Mouse (Mus musculus) hindbrain, embryonic 11.5 days (tissue): ENCODE results near the gene Eef2. TPM values are rescaled to one million over a fixed set of nuclear protein-coding genes. Genes with fewer than 3 reads are reported as not detected.

Source experiments
- ATAC-seq: fragments of 200-750 bp; cut with Nextera tagmentation; 2 replicates; pipeline ENCODE4 v1.8.0; 2017; ENCODE audit warnings: mild to moderate bottlenecking, moderate TSS enrichment, moderate library complexity; ENCODE audit not compliant: low FRiP score
- DNase-seq: peaks from one replicate; pipeline ENCODE4 v3.0.0-alpha.2; 2015; ENCODE audit warnings: low spot score
- H3K27ac ChIP-seq: fragments of 300-500 bp; sonication (generic); 2 replicates; pipeline ENCODE4 v1.5.1; 2014; ENCODE audit warnings: mild to moderate bottlenecking, low read depth, low read length
- H3K27me3 ChIP-seq: fragments of 300-500 bp; sonication (generic); 2 replicates; pipeline ENCODE4 v1.6.1; 2014; ENCODE audit warnings: mild to moderate bottlenecking, low read length, moderate library complexity, mixed read lengths; ENCODE audit not compliant: control insufficient read depth, insufficient read depth
- H3K36me3 ChIP-seq: fragments of 300-500 bp; sonication (generic); 2 replicates; pipeline ENCODE4 v1.6.1; 2014; ENCODE audit warnings: mild to moderate bottlenecking, low read length, moderate library complexity, mixed read lengths; ENCODE audit not compliant: control insufficient read depth, insufficient read depth
- H3K4me1 ChIP-seq: fragments of 300-500 bp; sonication (generic); replicated peaks from 2 replicates; pipeline ENCODE4 v1.6.1; 2014; ENCODE audit warnings: low read length, mixed read lengths; ENCODE audit not compliant: control insufficient read depth, insufficient read depth
- H3K4me2 ChIP-seq: fragments of 300-500 bp; sonication (generic); replicated peaks from 2 replicates; pipeline ENCODE4 v1.6.1; 2014; ENCODE audit warnings: mild to moderate bottlenecking, low read depth, low read length
- H3K4me3 ChIP-seq: fragments of 300-500 bp; sonication (generic); 2 replicates; pipeline ENCODE4 v1.5.1; 2014; ENCODE audit warnings: low read depth, low read length
- H3K9ac ChIP-seq: fragments of 300-500 bp; sonication (generic); 2 replicates; pipeline ENCODE4 v1.6.1; 2014; ENCODE audit warnings: low read depth, low read length
- H3K9me3 ChIP-seq: fragments of 300-500 bp; sonication (generic); 2 replicates; pipeline ENCODE4 v1.6.1; 2016; ENCODE audit warnings: low read length; ENCODE audit not compliant: control insufficient read depth
- WGBS: fragments of 180-500 bp; shearing (Covaris S2); extraction: QIAGEN DNeasy Blood & Tissue Kit; methylation state at CpG from one replicate; pipeline ENCODE4 v1.1.7; 2014; 5-methylcytosine and 5-hydroxymethylcytosine counted together
- polyA plus RNA-seq: library from polyadenylated mRNA; unstranded; fragments of >200 nt; fragmentation: Nextera tagmentation; extraction: Ambion mirVana; gene quantifications from 2 replicates; pipeline ENCODE4 v1.2.1, GENCODE M21; 2014

Gene Eef2
- polyA plus RNA-seq, 1 experiment from 2014 or later, result 380 TPM

DNA sequence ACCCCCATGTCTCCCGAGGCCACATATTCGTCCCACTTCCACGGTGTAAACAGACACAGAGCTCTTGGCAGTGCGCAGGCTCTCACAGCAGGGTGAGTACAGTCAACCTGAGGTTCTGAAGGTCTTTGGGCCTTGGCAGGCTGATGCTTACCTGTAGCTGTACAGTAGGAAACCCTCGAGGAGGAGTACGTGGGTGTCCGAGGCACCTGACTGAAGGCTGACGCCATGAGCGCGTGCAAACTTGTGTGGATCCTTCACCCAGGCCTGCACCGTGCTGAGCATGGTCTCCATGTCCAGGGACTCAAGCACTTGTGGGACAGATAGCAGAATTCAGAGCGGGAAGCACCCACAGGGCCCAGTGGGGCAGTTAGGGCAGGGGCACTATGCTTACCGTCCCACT lies 23.7 kb downstream of the Eef2 start:
- Histone ChIP-seq H3K4me3 (no peak overlapping the region), H3K27ac (no peak overlapping the region), H3K27me3 (peaks cover 16% of the 10 kb centered on the region), H3K4me2 (no peak overlapping the region), H3K4me1 (0 out of 2 replicates have a peak, but pooled peaks cover 2% of the 10 kb centered on the region), H3K36me3 (no peaks in the 10 kb centered on the region), H3K9ac (no peak overlapping the region), H3K9me3 (no peaks in the 10 kb centered on the region)
- 85% methylated on average over 13 of the region's 13 CpGs for WGBS
- ATAC-seq, result no peak
- no peak for DNase-seq

DNA sequence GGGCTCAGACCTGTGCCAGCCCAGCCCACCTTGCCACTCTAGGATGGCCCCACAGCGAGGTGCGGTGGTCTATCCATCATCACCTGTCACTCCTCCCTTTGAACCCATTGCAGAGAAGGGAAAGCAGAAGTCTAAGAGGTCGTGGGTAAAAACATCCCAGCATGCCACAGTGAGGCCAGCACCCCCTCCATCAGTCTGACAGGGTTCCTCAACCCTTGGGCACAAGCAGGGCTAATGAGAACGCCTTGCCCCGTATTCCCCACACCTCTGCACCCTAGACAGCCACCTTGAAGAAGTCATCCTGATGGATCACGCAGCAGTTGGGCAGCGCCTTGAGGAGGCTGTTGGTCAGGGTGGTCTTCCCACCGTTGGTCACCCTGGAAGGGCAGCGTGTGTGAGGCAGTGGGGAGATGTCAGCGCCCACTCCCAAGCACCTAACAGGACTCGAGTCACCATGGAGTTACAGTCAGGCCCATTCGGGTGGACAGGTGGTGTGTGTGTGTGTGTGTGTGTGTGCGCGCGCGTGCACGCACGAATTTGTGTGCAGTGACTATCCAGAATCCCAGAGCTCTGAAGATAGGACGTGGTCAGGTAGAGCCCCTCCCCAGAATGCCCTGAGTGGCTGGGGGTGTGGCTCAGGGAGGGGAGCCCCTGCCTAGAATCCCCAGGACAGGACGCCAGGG lies 24.3 kb downstream of the Eef2 start:
- peaks cover 10% of the 10 kb centered on the region for H3K27me3 ChIP-seq
- DNase-seq (no peak), ATAC-seq (no peak)
- no peak overlapping the region for H3K4me2 ChIP-seq
- no peak overlapping the region for H3K9ac ChIP-seq
- no peak overlapping the region for H3K27ac ChIP-seq
- no peak overlapping the region for H3K4me3 ChIP-seq
- no peaks in the 10 kb centered on the region for H3K9me3 ChIP-seq
- H3K36me3 ChIP-seq, result no peaks in the 10 kb centered on the region
- WGBS, result 76% methylated on average over 20 of the region's 20 CpGs
- H3K4me1 ChIP-seq, result 0 out of 2 replicates have a peak, but pooled peaks cover 2% of the 10 kb centered on the region

- no peak within 1 kb of the TSS for H3K9ac ChIP-seq
- 61% methylated on average over 13 of the region's 13 CpGs for whole genome bisulfite sequencing
- H3K4me1 ChIP-seq, result 0 out of 2 replicates have a peak, but pooled peaks cover 2% of the 10 kb centered on the region
- H3K9me3 ChIP-seq, result no peaks in the 10 kb centered on the region
- H3K4me3 ChIP-seq, result no peak within 1 kb of the TSS
- H3K4me2 ChIP-seq, result no peak within 1 kb of the TSS
- no peak for DNase-seq
- no peaks in the 10 kb centered on the region for H3K36me3 ChIP-seq
- no peak for ATAC-seq
- H3K27me3 ChIP-seq, result no peaks in the 10 kb centered on the region; the same call in 1 of the 2 replicates
- H3K27ac ChIP-seq, result no peak within 1 kb of the TSS
Observed at GRCm38 (mm10) chr10:81201807-81202758, 25.7 kb downstream of the Eef2 start, which contains the start of gene Nmrk2. Gene Nmrk2, minus strand, starts transcription at chr10:81202051.

GRCm38 (mm10) chr10:81202978-81203720 lies 26.7 kb downstream of the Eef2 start:
- Histone ChIP-seq H3K36me3 (no peaks in the 10 kb centered on the region), H3K9ac (no peak overlapping the region), H3K4me2 (no peak overlapping the region), H3K27ac (no peak overlapping the region), H3K4me1 (0 out of 2 replicates have a peak, but pooled peaks cover 2% of the 10 kb centered on the region), H3K9me3 (no peaks in the 10 kb centered on the region), H3K27me3 (no peaks in the 10 kb centered on the region; the same call in 1 of the 2 replicates), H3K4me3 (no peak overlapping the region)
- WGBS, result 66% methylated on average over 8 of the region's 8 CpGs
- no peak for DNase-seq
- peak; percentile 34; the same call in 1 of the 2 replicates for ATAC-seq

GRCm38 (mm10) chr10:81204137-81204536 lies 27.7 kb downstream of the Eef2 start:
- ATAC-seq, result no peak
- Histone ChIP-seq H3K36me3 (no peaks in the 10 kb centered on the region; the same call in 1 of the 2 replicates), H3K4me2 (no peak overlapping the region), H3K9me3 (no peaks in the 10 kb centered on the region), H3K9ac (no peak overlapping the region), H3K27me3 (no peaks in the 10 kb centered on the region; the same call in 1 of the 2 replicates), H3K4me1 (0 out of 2 replicates have a peak, but pooled peaks cover 2% of the 10 kb centered on the region), H3K4me3 (no peak overlapping the region), H3K27ac (no peak overlapping the region)
- no peak for DNase-seq
- WGBS, result 71% methylated on average over 4 of the region's 4 CpGs

- 100% methylated on average over 5 of the region's 5 CpGs for WGBS
Observed at GRCm38 (mm10) chr10:81210154-81210553, 33.7 kb downstream of the Eef2 start.

GRCm38 (mm10) chr10:81216260-81216659 lies 39.8 kb downstream of the Eef2 start:
- Histone ChIP-seq H3K4me2 (no peak overlapping the region), H3K9me3 (no peaks in the 10 kb centered on the region), H3K4me1 (no peaks in the 10 kb centered on the region), H3K27me3 (no peaks in the 10 kb centered on the region), H3K9ac (no peak overlapping the region), H3K36me3 (peaks cover 12% of the 10 kb centered on the region), H3K27ac (no peak overlapping the region), H3K4me3 (no peak overlapping the region)
- ATAC-seq, result no peak
- WGBS, result 93% methylated on average over 6 of the region's 6 CpGs
- DNase-seq, result no peak

More at GRCm38 (mm10) chr10:81210154-81210553, 33.7 kb downstream of the Eef2 start:
- H3K36me3 ChIP-seq, result peaks cover 16% of the 10 kb centered on the region
- no peaks in the 10 kb centered on the region for H3K4me1 ChIP-seq
- DNase-seq (no peak), ATAC-seq (no peak)
- H3K9me3 ChIP-seq, result no peaks in the 10 kb centered on the region
- no peak overlapping the region for H3K4me2 ChIP-seq
- H3K27me3 ChIP-seq, result no peaks in the 10 kb centered on the region
- H3K27ac ChIP-seq, result no peak overlapping the region
- H3K9ac ChIP-seq, result no peak overlapping the region
- H3K4me3 ChIP-seq, result no peak overlapping the region

DNA sequence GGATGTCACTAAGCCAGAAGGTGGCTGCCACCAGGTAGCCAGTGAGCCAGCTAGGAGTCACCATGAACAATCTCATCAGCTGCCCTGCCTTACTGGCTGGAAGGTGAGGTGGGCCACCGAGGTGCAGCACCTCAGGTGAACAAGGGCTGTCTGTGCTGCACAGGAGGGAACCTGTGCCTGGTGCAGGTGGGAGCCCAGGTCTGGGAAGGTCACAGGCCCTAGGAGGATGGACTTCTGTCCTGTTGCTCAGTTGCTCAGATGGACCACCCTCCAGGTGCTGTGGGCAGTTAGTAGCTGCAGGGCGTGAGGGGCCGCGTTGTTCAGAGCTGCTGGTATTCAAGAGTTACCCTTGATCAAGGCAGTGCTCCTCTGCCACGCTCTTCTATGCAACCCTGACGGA lies 40.4 kb downstream of the Eef2 start:
- no peaks in the 10 kb centered on the region for H3K4me1 ChIP-seq
- peaks cover 9% of the 10 kb centered on the region for H3K36me3 ChIP-seq
- H3K4me2 ChIP-seq, result no peak overlapping the region
- no peak overlapping the region for H3K27ac ChIP-seq
- ATAC-seq (no peak), DNase-seq (no peak)
- H3K9ac ChIP-seq, result no peak overlapping the region
- H3K4me3 ChIP-seq, result no peak overlapping the region
- no peaks in the 10 kb centered on the region for H3K27me3 ChIP-seq
- 90% methylated on average over 6 of the region's 6 CpGs for WGBS
- no peaks in the 10 kb centered on the region for H3K9me3 ChIP-seq
